Mouse (Mus musculus) cortical plate, adult 2 months (tissue): ENCODE measurements around the gene Itga9.

Experiments
- CTCF ChIP-seq: fragments of 200-500 bp; IDR thresholded peaks from 2 replicates; pipeline ENCODE4 v1.5.1; 2011; ENCODE audit warnings: mild to moderate bottlenecking, control low read depth, low read length; ENCODE audit not compliant: insufficient read depth; ENCODE audit errors: extremely low read depth
- POLR2A ChIP-seq: fragments of 200-500 bp; IDR thresholded peaks from 2 replicates; pipeline ENCODE4 v1.6.1; 2011; ENCODE audit warnings: mild to moderate bottlenecking, low read length, control low read depth; ENCODE audit not compliant: insufficient read depth; ENCODE audit errors: extremely low read depth

DNA sequence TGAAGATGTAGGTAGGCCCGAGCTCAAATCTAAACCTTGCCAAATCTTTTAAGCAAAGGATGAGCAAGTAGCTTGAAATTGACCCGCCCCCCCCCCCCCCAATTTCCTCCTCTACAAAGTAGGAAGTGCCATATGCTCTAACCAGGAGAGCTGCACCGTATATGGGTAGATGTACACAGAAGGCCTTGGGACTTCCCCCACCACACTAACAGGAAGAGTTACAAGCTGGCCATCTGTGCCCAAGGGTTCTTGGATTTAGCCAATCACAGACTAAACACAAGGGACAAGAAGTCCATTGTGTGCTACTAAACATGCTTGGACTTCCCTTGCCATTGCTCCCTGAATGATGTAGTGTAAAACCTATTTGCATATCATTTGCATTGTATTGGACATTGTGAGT is 63.2 kb downstream of the Itga9 start:
- TF ChIP-seq CTCF (no peak), POLR2A (no peak)
